Mouse (Mus musculus) ES-Bruce4 (cell line): ENCODE results near the gene Pou2f2.

Source experiments
- CTCF ChIP-seq: IDR thresholded peaks from one replicate; pipeline ENCODE4 v1.8.1; 2011; ENCODE audit warnings: low read depth, low read length
- EP300 ChIP-seq: IDR thresholded peaks from 2 replicates; pipeline ENCODE4 v1.6.1; 2011; ENCODE audit warnings: low read depth, low read length; ENCODE audit not compliant: insufficient read depth
- POLR2A ChIP-seq: IDR thresholded peaks from one replicate; pipeline ENCODE4 v1.8.1; 2011; ENCODE audit warnings: low read length; ENCODE audit not compliant: insufficient read depth

- TF ChIP-seq CTCF (no peak), POLR2A (no peak), EP300 (no peak)
These were observed 58.2 kb downstream of the Pou2f2 start for GRCm38 (mm10) chr7:25121240-25121786.
